Mouse (Mus musculus) left cerebral cortex, adult 2 months (tissue): ENCODE data around the gene Gm9758. TPM values are rescaled to one million over a fixed set of nuclear protein-coding genes. Genes with fewer than 3 reads are reported as not detected.
"Not testable (repeated sequence)": the region's sequence is repeated elsewhere in the genome, so short reads cannot be mapped to it uniquely, and the experiment has no call there.

Source experiments
- DNase-seq, 2 experiments: peaks; one replicate each; pipeline ENCODE4 v3.0.0; 2021 to 2022; ENCODE audit warnings: low spot score in 2 of 2, mixed read lengths in 1 of 2; ENCODE audit errors: extremely low spot score in 1 of 2
- H3K27ac ChIP-seq: fragments of 200-600 bp; 2 replicates; pipeline ENCODE4 v1.8.1; 2022
- H3K4me3 ChIP-seq: fragments of 200-600 bp; 2 replicates; pipeline ENCODE4 v1.8.1; 2022
- CTCF ChIP-seq: fragments of 200-600 bp; IDR thresholded peaks from 2 replicates; pipeline ENCODE4 v1.8.1; 2022; ENCODE audit warnings: antibody characterized with exemption, mild to moderate bottlenecking, moderate library complexity
- intact Hi-C: fragments of 180-260 bp; cut with DNase I; formaldehyde crosslinking; loops from one replicate; pipeline ENCODE4 v1.15.1; 2025
- long read RNA-seq, 2 experiments: library from polyadenylated mRNA; stranded (forward); transcript quantifications; one replicate each; pipeline ENCODE4 v2.0.0; 2021; ENCODE audit warnings: borderline mapping rate in 2 of 2
- total RNA-seq, 2 experiments: library from RNA; stranded (reverse); gene quantifications; 2 replicates each; pipeline ENCODE4 v1.2.3; 2021

The Gm9758 gene
- not detected for total RNA-seq
- long read RNA-seq, experiment 1 = 0 reads
- long read RNA-seq, experiment 2 = 0 reads

- H3K4me3 ChIP-seq, H3K27ac ChIP-seq, intact Hi-C loops, DNase-seq: not testable (repeated sequence)
These were observed at the start of gene Gm9758 for GRCm38 (mm10) chr5:14914799-14915198. Gene Gm9758 (minus strand): TSS chr5:14914899.

GRCm38 (mm10) chr5:14963821-14964220 lies 49.1 kb upstream of the Gm9758 start:
- intact Hi-C loops, H3K4me3 ChIP-seq, H3K27ac ChIP-seq, DNase-seq: not testable (repeated sequence)
- TF ChIP-seq CTCF = peak; percentile 33

- H3K4me3 ChIP-seq, intact Hi-C loops, H3K27ac ChIP-seq, DNase-seq: not testable (repeated sequence)
These were observed 46.8 kb upstream of the Gm9758 start for GRCm38 (mm10) chr5:14961502-14961901.

- H3K4me3 ChIP-seq, DNase-seq, intact Hi-C loops, H3K27ac ChIP-seq: not testable (repeated sequence)
These were observed 41.4 kb upstream of the Gm9758 start for GRCm38 (mm10) chr5:14955928-14956706.

GRCm38 (mm10) chr5:14953587-14953986 lies 38.9 kb upstream of the Gm9758 start:
- DNase-seq, H3K4me3 ChIP-seq, intact Hi-C loops, H3K27ac ChIP-seq: not testable (repeated sequence)

GRCm38 (mm10) chr5:14952749-14953148 lies 38.0 kb upstream of the Gm9758 start:
- intact Hi-C loops, H3K4me3 ChIP-seq, DNase-seq, H3K27ac ChIP-seq: not testable (repeated sequence)

GRCm38 (mm10) chr5:14951822-14952221 lies 37.1 kb upstream of the Gm9758 start:
- H3K27ac ChIP-seq, DNase-seq, intact Hi-C loops, H3K4me3 ChIP-seq: not testable (repeated sequence)

- H3K4me3 ChIP-seq, H3K27ac ChIP-seq, intact Hi-C loops, DNase-seq: not testable (repeated sequence)
- peak; percentile 32 for TF ChIP-seq CTCF
These were observed 32.9 kb upstream of the Gm9758 start for GRCm38 (mm10) chr5:14947482-14948198.

GRCm38 (mm10) chr5:14945524-14945923 lies 30.8 kb upstream of the Gm9758 start:
- H3K27ac ChIP-seq, intact Hi-C loops, H3K4me3 ChIP-seq, DNase-seq: not testable (repeated sequence)

GRCm38 (mm10) chr5:14941043-14941442 lies 26.3 kb upstream of the Gm9758 start:
- intact Hi-C loops, DNase-seq, H3K27ac ChIP-seq, H3K4me3 ChIP-seq: not testable (repeated sequence)

- DNase-seq, intact Hi-C loops, H3K27ac ChIP-seq: not testable (repeated sequence)
These were observed 23.6 kb upstream of the Gm9758 start, which contains the start of gene Speer4e for GRCm38 (mm10) chr5:14938329-14938728. Gene Speer4e (minus strand): TSS chr5:14938429.

GRCm38 (mm10) chr5:14933721-14934120 lies 19.0 kb upstream of the Gm9758 start:
- intact Hi-C loops, DNase-seq, H3K4me3 ChIP-seq, H3K27ac ChIP-seq: not testable (repeated sequence)

More at GRCm38 (mm10) chr5:14938329-14938728, 23.6 kb upstream of the Gm9758 start, which contains the start of gene Speer4e:
- not testable (repeated sequence) for H3K4me3 ChIP-seq
